Mouse (Mus musculus) MEL (cell line): ENCODE measurements around the gene Mobp. TPM values are rescaled to one million over a fixed set of nuclear protein-coding genes. Genes with fewer than 3 reads are reported as not detected.
A peak's percentile ranks its signal among the peaks of the same experiment; 100 is the strongest.

Experiments
- DNase-seq: peaks from one replicate; pipeline ENCODE4 v3.0.0; 2011; ENCODE audit warnings: low read depth, low spot score
- H3K27ac ChIP-seq: 2 replicates; pipeline ENCODE4 v1.5.1; 2012; ENCODE audit warnings: low read depth, mild to moderate bottlenecking, control low read depth, low read length, moderate library complexity; ENCODE audit not compliant: control insufficient read depth
- H3K27me3 ChIP-seq, 2 experiments: fragments of 150-350 bp in 1 of 2; sonication (generic) in 1 of 2; 2 replicates each; pipeline ENCODE4 v1.6.1; 2012; ENCODE audit warnings: low read length in 2 of 2, mild to moderate bottlenecking in 2 of 2, improper control_type of control experiment in 1 of 2, moderate library complexity in 1 of 2; ENCODE audit not compliant: insufficient read depth in 2 of 2, control insufficient read depth in 1 of 2
- H3K36me3 ChIP-seq, 2 experiments: 2 replicates each; pipeline ENCODE4 v1.6.1; 2012 to 2014; ENCODE audit warnings: low read length in 2 of 2, improper control_type of control experiment in 1 of 2, inconsistent platforms in 1 of 2, mild to moderate bottlenecking in 1 of 2; ENCODE audit not compliant: insufficient read depth in 2 of 2, control insufficient read depth in 1 of 2
- H3K4me1 ChIP-seq, 2 experiments: fragments of 150-350 bp in 1 of 2; sonication (generic) in 1 of 2; 2 replicates each; pipeline ENCODE4 v1.6.1; 2012; ENCODE audit warnings: low read length in 2 of 2, improper control_type of control experiment in 1 of 2, mild to moderate bottlenecking in 1 of 2; ENCODE audit not compliant: insufficient read depth in 2 of 2, control insufficient read depth in 1 of 2
- H3K4me3 ChIP-seq, 2 experiments: fragments of 150-350 bp in 1 of 2; sonication (generic) in 1 of 2; 2 replicates each; pipeline ENCODE4 v1.5.1; 2012; ENCODE audit warnings: low read depth in 2 of 2, low read length in 2 of 2, mild to moderate bottlenecking in 2 of 2, moderate library complexity in 2 of 2, control low read depth in 1 of 2, improper control_type of control experiment in 1 of 2; ENCODE audit not compliant: control insufficient read depth in 1 of 2, insufficient read depth in 1 of 2
- H3K79me2 ChIP-seq: 2 replicates; pipeline ENCODE4 v1.6.1; 2012; ENCODE audit warnings: mild to moderate bottlenecking, low read length, moderate library complexity; ENCODE audit not compliant: control insufficient read depth, poor library complexity, insufficient read depth
- H3K9ac ChIP-seq: 2 replicates; pipeline ENCODE4 v1.6.1; 2012; ENCODE audit warnings: low read depth, mild to moderate bottlenecking, control low read depth, low read length, moderate library complexity; ENCODE audit not compliant: control insufficient read depth, poor library complexity, severe bottlenecking
- H3K9me3 ChIP-seq: fragments of 150-350 bp; sonication (generic); replicated peaks from 2 replicates; pipeline ENCODE4 v1.6.1; 2012; ENCODE audit warnings: mild to moderate bottlenecking, low read length, improper control_type of control experiment, moderate library complexity; ENCODE audit not compliant: insufficient read depth
- BHLHE40 ChIP-seq: IDR thresholded peaks from 2 replicates; pipeline ENCODE4 v1.6.1; 2012; ENCODE audit warnings: low read depth, mild to moderate bottlenecking, inconsistent platforms, low read length, improper control_type of control experiment, borderline replicate concordance
- CHD1 ChIP-seq: IDR thresholded peaks from 2 replicates; pipeline ENCODE4 v1.6.1; 2012; ENCODE audit warnings: low read depth, mild to moderate bottlenecking, inconsistent platforms, low read length, improper control_type of control experiment
- CTCF ChIP-seq, 3 experiments: IDR thresholded peaks in 2 of 3; conservative IDR thresholded peaks in 1 of 3; 2 replicates each; pipeline ENCODE4 v1.5.1; 2011 to 2012; ENCODE audit warnings: low read length in 3 of 3, low read depth in 2 of 3, mild to moderate bottlenecking in 2 of 3, improper control_type of control experiment in 1 of 3, inconsistent platforms in 1 of 3, mixed read lengths in 1 of 3, moderate library complexity in 1 of 3; ENCODE audit not compliant: control insufficient read depth in 1 of 3, insufficient read depth in 1 of 3, poor library complexity in 1 of 3, severe bottlenecking in 1 of 3
- E2F4 ChIP-seq: IDR thresholded peaks from 2 replicates; pipeline ENCODE4 v1.6.1; 2011; ENCODE audit warnings: low read depth, low read length, improper control_type of control experiment, borderline replicate concordance
- ELF1 ChIP-seq: IDR thresholded peaks from 2 replicates; pipeline ENCODE4 v1.6.1; 2014; ENCODE audit warnings: low read depth, mild to moderate bottlenecking, inconsistent platforms, low read length, improper control_type of control experiment, moderate library complexity
- GATA1 ChIP-seq: IDR thresholded peaks from 2 replicates; pipeline ENCODE4 v1.6.1; 2011; ENCODE audit warnings: low read depth, low read length, improper control_type of control experiment
- HCFC1 ChIP-seq: IDR thresholded peaks from 2 replicates; pipeline ENCODE4 v1.6.1; 2012; ENCODE audit warnings: low read depth, mild to moderate bottlenecking, inconsistent platforms, low read length, improper control_type of control experiment, moderate library complexity
- MAX ChIP-seq: IDR thresholded peaks from 2 replicates; pipeline ENCODE4 v1.6.1; 2011; ENCODE audit warnings: low read length, improper control_type of control experiment
- NELFE ChIP-seq: IDR thresholded peaks from 2 replicates; pipeline ENCODE4 v1.6.1; 2011; ENCODE audit warnings: low read depth, low read length, improper control_type of control experiment
- POLR2AphosphoS2 ChIP-seq: IDR thresholded peaks from 2 replicates; pipeline ENCODE4 v1.6.1; 2011; ENCODE audit warnings: low read length, improper control_type of control experiment
- RAD21 ChIP-seq: IDR thresholded peaks from 2 replicates; pipeline ENCODE4 v1.6.1; 2011; ENCODE audit warnings: mild to moderate bottlenecking, low read depth, low read length, improper control_type of control experiment
- TCF12 ChIP-seq: IDR thresholded peaks from 2 replicates; pipeline ENCODE4 v1.6.1; 2014; ENCODE audit warnings: low read depth, mild to moderate bottlenecking, inconsistent platforms, low read length, improper control_type of control experiment, moderate library complexity
- UBTF ChIP-seq: IDR thresholded peaks from 2 replicates; pipeline ENCODE4 v1.6.1; 2012; ENCODE audit warnings: low read depth, mild to moderate bottlenecking, inconsistent platforms, low read length, improper control_type of control experiment, moderate library complexity, borderline replicate concordance; ENCODE audit not compliant: insufficient read depth
- USF1 ChIP-seq: IDR thresholded peaks from 2 replicates; pipeline ENCODE4 v1.6.1; 2014; ENCODE audit warnings: low read depth, mild to moderate bottlenecking, inconsistent platforms, low read length, improper control_type of control experiment, moderate library complexity
- polyA plus RNA-seq, 2 experiments: library from polyadenylated mRNA; stranded (reverse) in 1 of 2; unstranded in 1 of 2; fragments of >175 nt in 1 of 2; fragments of >200 nt in 1 of 2; gene quantifications; 2 replicates each; pipeline versions ENCODE4 v1.2.1 to v1.2.4; 2012; ENCODE audit warnings: low replicate concordance in 2 of 2, low read depth in 1 of 2; ENCODE audit not compliant: insufficient read length in 2 of 2, insufficient read depth in 1 of 2, missing spikeins in 1 of 2
- total RNA-seq: library from RNA; depleted of rRNA; stranded (reverse); fragments of 300-350 nt; gene quantifications from 2 replicates; pipeline ENCODE4 v1.2.3, GENCODE M21; 2012; rRNA removed

Mobp gene
- total and polyA plus RNA-seq, 3 experiments, result not detected

- Histone ChIP-seq H3K4me1 (no peaks in the 10 kb centered on the region), H3K36me3 (no peaks in the 10 kb centered on the region), H3K27ac (no peak overlapping the region), H3K79me2 (no peaks in the 10 kb centered on the region), H3K27me3 (no peaks in the 10 kb centered on the region), H3K9me3 (no peaks in the 10 kb centered on the region), H3K4me3 (no peak overlapping the region), H3K9ac (no peak overlapping the region)
- TF ChIP-seq HCFC1 (no peak), MAX (no peak), BHLHE40 (no peak), GATA1 (no peak), TCF12 (no peak), ELF1 (no peak), UBTF (no peak), CTCF (IDR thresholded peaks at IDR 0.05 in 2 of 3, conservative IDR thresholded peaks at IDR 0.05 in 1 of 3; ENCODE audit: control insufficient read depth in 1 of 3, insufficient read depth in 1 of 3, low read depth in 2 of 3, low read length in 3 of 3, poor library complexity in 1 of 3, severe bottlenecking in 1 of 3) (no peak), RAD21 (no peak), POLR2AphosphoS2 (no peak)
- DNase-seq, result peak; percentile 4
Observed at GRCm38 (mm10) chr9:120214978-120215495, 65.5 kb downstream of the Mobp start.

DNA sequence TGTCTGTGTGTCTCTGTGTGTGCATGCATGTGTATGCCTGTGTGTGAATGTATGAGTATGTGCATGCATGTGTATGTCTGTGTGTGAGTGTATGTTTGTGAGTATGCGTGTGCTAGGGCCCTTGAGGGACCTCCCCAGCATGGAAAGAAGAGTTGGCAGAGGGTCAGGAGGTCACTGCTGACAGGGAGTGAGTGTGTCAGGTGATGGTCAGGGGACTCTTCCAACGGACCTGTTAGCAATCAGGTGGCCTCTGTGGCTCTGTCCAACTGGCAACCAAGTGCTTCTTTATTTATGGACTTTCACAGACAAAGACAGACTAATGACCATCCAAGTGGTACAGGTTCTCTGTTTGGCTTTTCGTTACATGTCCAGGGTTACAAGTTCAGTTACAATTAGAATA is 69.9 kb downstream of the Mobp start:
- Histone ChIP-seq H3K4me3 (no peak overlapping the region), H3K9me3 (no peaks in the 10 kb centered on the region), H3K9ac (no peak overlapping the region)
- no peak for TF ChIP-seq NELFE
- TF ChIP-seq USF1, result no peak
- no peak for TF ChIP-seq CHD1
- no peak for TF ChIP-seq GATA1
- no peak for TF ChIP-seq E2F4
- TF ChIP-seq CTCF (IDR thresholded peaks at IDR 0.05 in 2 of 3, conservative IDR thresholded peaks at IDR 0.05 in 1 of 3; ENCODE audit: control insufficient read depth in 1 of 3, insufficient read depth in 1 of 3, low read depth in 2 of 3, low read length in 3 of 3, poor library complexity in 1 of 3, severe bottlenecking in 1 of 3), result no peak
- TF ChIP-seq, all 39 proteins: peak for 0
- Histone ChIP-seq H3K4me1 (no peaks in the 10 kb centered on the region), H3K79me2 (no peaks in the 10 kb centered on the region), H3K27ac (no peak overlapping the region), H3K27me3 (no peaks in the 10 kb centered on the region), H3K36me3 (no peaks in the 10 kb centered on the region)
- no peak for DNase-seq

Other genes starting within 250 kb of the Mobp start
- gene Gorasp1, start 212.1 kb upstream of the Mobp start, total RNA-seq, result 15.8 and 18.3 TPM in 2 replicates
- gene Gorasp1, start 212.1 kb upstream of the Mobp start, polyA plus RNA-seq, result 10 to 100 TPM in 1 of 2 experiments, not detected in 1; 21.9 TPM
- gene Ttc21a, start 212.1 kb upstream of the Mobp start, total RNA-seq, result not detected in 2 replicates
- under 1 TPM in 1 of 2 experiments, not detected in 1; 0.01 TPM for gene Ttc21a, start 212.1 kb upstream of the Mobp start, polyA plus RNA-seq
- 3.7 and 4.1 TPM in 2 replicates for gene Csrnp1, start 165.0 kb upstream of the Mobp start, total RNA-seq
- 1 to 10 TPM in 1 of 2 experiments, not detected in 1; 8.1 TPM for gene Csrnp1, start 165.0 kb upstream of the Mobp start, polyA plus RNA-seq
- gene Xirp1, start 126.1 kb upstream of the Mobp start, total RNA-seq, result not detected in 2 replicates
- gene Xirp1, start 126.1 kb upstream of the Mobp start, polyA plus RNA-seq, result not detected
- not detected in 2 replicates for gene Cx3cr1, start 79.8 kb upstream of the Mobp start, total RNA-seq
- not detected for gene Cx3cr1, start 79.8 kb upstream of the Mobp start, polyA plus RNA-seq
- not detected in 2 replicates for gene Ccr8, start 57.6 kb upstream of the Mobp start, total RNA-seq
- gene Ccr8, start 57.6 kb upstream of the Mobp start, polyA plus RNA-seq, result not detected
- gene Slc25a38, start 39.3 kb upstream of the Mobp start, total RNA-seq, result 76.1 and 87.6 TPM in 2 replicates
- 10 to 100 TPM in 1 of 2 experiments, not detected in 1; 81.3 TPM for gene Slc25a38, start 39.3 kb upstream of the Mobp start, polyA plus RNA-seq
- 1,584 and 1,827 TPM in 2 replicates for gene Rpsa, start 22.0 kb upstream of the Mobp start, total RNA-seq
- 1,000 to 10,000 TPM in 1 of 2 experiments, 100 to 1,000 TPM in 1; 726 to 4,532 TPM for gene Rpsa, start 22.0 kb upstream of the Mobp start, polyA plus RNA-seq
- not detected in 2 replicates for gene Myrip, start 151.8 kb downstream of the Mobp start, total RNA-seq
- under 1 TPM in 1 of 2 experiments, not detected in 1; 0.03 TPM for gene Myrip, start 151.8 kb downstream of the Mobp start, polyA plus RNA-seq